Mouse (Mus musculus) olfactory bulb, adult 2 months (tissue): ENCODE data around the gene Plekhh2. TPM values are rescaled to one million over a fixed set of nuclear protein-coding genes. Genes with fewer than 3 reads are reported as not detected.

Source experiments
- H3K27ac ChIP-seq: fragments of 200-500 bp; 2 replicates; pipeline ENCODE4 v1.5.1; 2012; ENCODE audit warnings: low read depth, low read length; ENCODE audit not compliant: insufficient read depth
- H3K4me1 ChIP-seq: fragments of 200-500 bp; 2 replicates; pipeline ENCODE4 v1.6.1; 2012; ENCODE audit warnings: low read length; ENCODE audit not compliant: control insufficient read depth, insufficient read depth
- H3K4me3 ChIP-seq: fragments of 200-500 bp; 2 replicates; pipeline ENCODE4 v1.5.1; 2012; ENCODE audit warnings: mild to moderate bottlenecking, low read depth, low read length, moderate library complexity; ENCODE audit not compliant: insufficient read depth
- CTCF ChIP-seq: fragments of 200-500 bp; IDR thresholded peaks from 2 replicates; pipeline ENCODE4 v1.5.1; 2012; ENCODE audit warnings: low read depth, mild to moderate bottlenecking, low read length, moderate library complexity; ENCODE audit not compliant: insufficient read depth
- POLR2A ChIP-seq: fragments of 200-500 bp; IDR thresholded peaks from 2 replicates; pipeline ENCODE4 v1.6.1; 2012; ENCODE audit warnings: mild to moderate bottlenecking, low read depth, low read length, moderate library complexity; ENCODE audit not compliant: insufficient read depth
- WGBS: fragments of 180-500 bp; shearing (Covaris S2); methylation state at CpG from one replicate; pipeline ENCODE4 v1.1.7; 2018; 5-methylcytosine and 5-hydroxymethylcytosine counted together
- polyA plus RNA-seq: library from polyadenylated mRNA; stranded (reverse); fragments of >200 nt; gene quantifications from 2 replicates; pipeline ENCODE4 v1.2.4, GENCODE M21; 2012; ENCODE audit warnings: low replicate concordance; ENCODE audit not compliant: missing spikeins, insufficient read depth, insufficient read length

Plekhh2 gene
- polyA plus RNA-seq, 1 experiment, result not detected

GRCm38 (mm10) chr17:84597859-84598258, 86.2 kb downstream of the Plekhh2 start:
- Histone ChIP-seq H3K4me3 (no peak overlapping the region), H3K4me1 (0 out of 2 replicates have a peak, but pooled peaks cover 2% of the 10 kb centered on the region), H3K27ac (no peak overlapping the region)
- no peak for TF ChIP-seq CTCF
- no peak for TF ChIP-seq POLR2A
- WGBS, result 96% methylated on average over 12 of the region's 12 CpGs

- Histone ChIP-seq H3K4me3 (no peak overlapping the region), H3K27ac (no peak overlapping the region), H3K4me1 (0 out of 2 replicates have a peak, but pooled peaks cover 4% of the 10 kb centered on the region)
- 90% methylated on average over 7 of the region's 7 CpGs for WGBS
- TF ChIP-seq CTCF, result no peak
Measured at GRCm38 (mm10) chr17:84598928-84599327, 87.2 kb downstream of the Plekhh2 start.

GRCm38 (mm10) chr17:84600051-84600983, 88.6 kb downstream of the Plekhh2 start:
- Histone ChIP-seq H3K27ac (no peak overlapping the region), H3K4me1 (0 out of 2 replicates have a peak, but pooled peaks cover 5% of the 10 kb centered on the region), H3K4me3 (no peak overlapping the region)
- WGBS, result 74% methylated on average over 9 of the region's 9 CpGs
- TF ChIP-seq CTCF (no peak), POLR2A (no peak)

- no peak for TF ChIP-seq POLR2A
- TF ChIP-seq CTCF, result no peak
- Histone ChIP-seq H3K27ac (no peak overlapping the region), H3K4me3 (no peak overlapping the region), H3K4me1 (0 out of 2 replicates have a peak, but pooled peaks cover 2% of the 10 kb centered on the region)
- WGBS, result 97% methylated on average over 5 of the region's 5 CpGs
Measured at GRCm38 (mm10) chr17:84601805-84602204, 90.1 kb downstream of the Plekhh2 start.

- Histone ChIP-seq H3K27ac (0 out of 2 replicates have a peak overlapping the region, but pooled peaks have one; percentile 29), H3K4me3 (no peak overlapping the region), H3K4me1 (0 out of 2 replicates have a peak, but pooled peaks cover 2% of the 10 kb centered on the region)
- WGBS, result 27% methylated on average over 9 of the region's 9 CpGs
- TF ChIP-seq CTCF (no peak), POLR2A (no peak)
Measured at GRCm38 (mm10) chr17:84603202-84603627, 91.5 kb downstream of the Plekhh2 start.

- Histone ChIP-seq H3K27ac (0 out of 2 replicates have a peak overlapping the region, but pooled peaks have one; percentile 29), H3K4me3 (no peak overlapping the region), H3K4me1 (0 out of 2 replicates have a peak, but pooled peaks cover 2% of the 10 kb centered on the region)
- WGBS, result 92% methylated on average over 10 of the region's 10 CpGs
- no peak for TF ChIP-seq POLR2A
- TF ChIP-seq CTCF, result no peak
Measured at GRCm38 (mm10) chr17:84603709-84604420, 92.2 kb downstream of the Plekhh2 start.

- no peak overlapping the region for H3K4me3 ChIP-seq
- WGBS, result 66% methylated on average over 13 of the region's 13 CpGs
- H3K27ac ChIP-seq, result no peak overlapping the region
- TF ChIP-seq CTCF (no peak), POLR2A (no peak)
- H3K4me1 ChIP-seq, result 0 out of 2 replicates have a peak, but pooled peaks cover 2% of the 10 kb centered on the region
Measured at GRCm38 (mm10) chr17:84606976-84607375, 95.3 kb downstream of the Plekhh2 start.

GRCm38 (mm10) chr17:84607617-84608016, 95.9 kb downstream of the Plekhh2 start:
- no peak overlapping the region for H3K27ac ChIP-seq
- TF ChIP-seq POLR2A (no peak), CTCF (no peak)
- WGBS, result 59% methylated on average over 5 of the region's 5 CpGs
- H3K4me1 ChIP-seq, result 0 out of 2 replicates have a peak, but pooled peaks cover 2% of the 10 kb centered on the region
- H3K4me3 ChIP-seq, result no peak overlapping the region
